Mouse (Mus musculus) frontal cortex, adult 2 months (tissue): ENCODE data around the gene Gpbp1. TPM values are rescaled to one million over a fixed set of nuclear protein-coding genes. Genes with fewer than 3 reads are reported as not detected.

Experiments
- polyA plus RNA-seq: library from polyadenylated mRNA; depleted of rRNA; stranded (reverse); fragments of >200 nt; gene quantifications from 2 replicates; pipeline ENCODE4 v1.2.3, GENCODE M21; 2012; rRNA removed

The Gpbp1 gene
- polyA plus RNA-seq, 1 experiment = 56.9 TPM

Other genes starting within 250 kb of the Gpbp1 start
- 0.12 TPM in 1 of 2 replicates, not detected in the other for gene Actbl2, start 235.1 kb downstream of the Gpbp1 start, polyA plus RNA-seq
- not detected in 2 replicates for gene Gm49496, start 59.8 kb upstream of the Gpbp1 start, polyA plus RNA-seq
- not detected in 2 replicates for gene Gm10198, start 102.7 kb upstream of the Gpbp1 start, polyA plus RNA-seq
- gene Mier3, start 190.9 kb upstream of the Gpbp1 start, polyA plus RNA-seq = 12.3 and 14.6 TPM in 2 replicates